ENCODE assay signal across 24 mouse cellular contexts in genomic region chr16:49752906-49753305, GRCm38 (mm10). TPM values are rescaled to one million over a fixed set of nuclear protein-coding genes. Genes with fewer than 3 reads are reported as not detected.
DNase-seq lines count a peak whose midpoint lies in the region; ATAC-seq and TF ChIP-seq lines count a peak whose summit lies in the region.
"Had no signal": no experiment of that assay in that cellular context is flagged by ENCODE, and none has a peak within 500 bp of the region (broad histone marks: within the 10 kb centered on the region; RNA-seq: fewer than 3 reads in every experiment).

No protein-coding gene starts in this region.

- H3K9me3 ChIP-seq in forebrain, embryonic 10.5 days = no peaks in the 10 kb centered on the region
- no peaks in the 10 kb centered on the region for H3K9me3 ChIP-seq in forebrain, embryonic 13.5 days (replicated peaks)
- no peaks in the 10 kb centered on the region for H3K9me3 ChIP-seq in forebrain, embryonic 12.5 days
- H3K9me3 ChIP-seq in hindbrain, embryonic 12.5 days (replicated peaks) = no peaks in the 10 kb centered on the region
- H3K9me3 ChIP-seq in midbrain, embryonic 12.5 days = no peaks in the 10 kb centered on the region
- H3K9me3 ChIP-seq: heart, embryonic 13.5 days; intestine, embryonic 15.5 days; limb, embryonic 10.5 days; neural tube, embryonic 15.5 days had no signal

- TF ChIP-seq CTCF in thymus, adult 2 months (IDR thresholded peaks at IDR 0.05; ENCODE audit: borderline replicate concordance, control insufficient read depth, extremely low read depth, insufficient read depth, low read length, poor library complexity) = no peak
- no peak for TF ChIP-seq CTCF in cerebellum, adult 2 months (IDR thresholded peaks at IDR 0.05; ENCODE audit: borderline replicate concordance, insufficient read depth, low read depth, low read length)

- no peak for DNase-seq in forebrain, embryonic 10.5 days (ENCODE audit: extremely low spot score, low spot score)
- DNase-seq in thymus, adult 2 months = no peak
- no peak for DNase-seq in testis, postnatal 14 days (ENCODE audit: low spot score)
- DNase-seq in cerebellum, adult 2 months = no peak
- DNase-seq: adrenal gland, postnatal 14 days; cerebellum, adult 11-12 months; cerebellum, postnatal 36 days; gastrocnemius, adult 2 months; heart, adult 11 months; kidney, postnatal 36 days; lung, adult 18-20 months; lung, postnatal 14 days; right cerebral cortex, postnatal 14 days had no signal

- no peak overlapping the region for H3K4me3 ChIP-seq in forebrain, embryonic 10.5 days
- no peak overlapping the region for H3K4me3 ChIP-seq in forebrain, embryonic 13.5 days
- no peak overlapping the region for H3K4me3 ChIP-seq in forebrain, embryonic 12.5 days (replicated peaks)
- H3K4me3 ChIP-seq in hindbrain, embryonic 12.5 days = no peak overlapping the region
- H3K4me3 ChIP-seq in midbrain, embryonic 12.5 days = no peak overlapping the region
- no peak overlapping the region for H3K4me3 ChIP-seq in thymus, adult 2 months (ENCODE audit: control insufficient read depth, insufficient read depth, low read length)
- H3K4me3 ChIP-seq in cerebellum, adult 2 months (replicated peaks; ENCODE audit: insufficient read depth, low read depth, low read length) = no peak overlapping the region
- H3K4me3 ChIP-seq: gastrocnemius, adult 2 months; heart, embryonic 13.5 days; intestine, embryonic 15.5 days; limb, embryonic 10.5 days; neural tube, embryonic 15.5 days had no signal

- H3K4me2 ChIP-seq in forebrain, embryonic 13.5 days = no peak overlapping the region
- no peak overlapping the region for H3K4me2 ChIP-seq in forebrain, embryonic 12.5 days
- no peak overlapping the region for H3K4me2 ChIP-seq in hindbrain, embryonic 12.5 days (replicated peaks)
- no peak overlapping the region for H3K4me2 ChIP-seq in midbrain, embryonic 12.5 days (replicated peaks)
- H3K4me2 ChIP-seq: heart, embryonic 13.5 days; intestine, embryonic 15.5 days; liver, embryonic 11.5 days; neural tube, embryonic 15.5 days had no signal

- 77% methylated on average over 1 of the region's 1 CpGs for WGBS in forebrain, embryonic 10.5 days
- WGBS in forebrain, embryonic 13.5 days = 27% methylated on average over 1 of the region's 1 CpGs
- 21% methylated on average over 1 of the region's 1 CpGs for WGBS in forebrain, embryonic 12.5 days
- WGBS in hindbrain, embryonic 12.5 days = 62% methylated on average over 1 of the region's 1 CpGs
- 49% methylated on average over 1 of the region's 1 CpGs for WGBS in midbrain, embryonic 12.5 days
- WGBS in thymus, adult 2 months = 52% methylated on average over 1 of the region's 1 CpGs
- WGBS in cerebellum, adult 2 months = 90% methylated on average over 1 of the region's 1 CpGs

- H3K27me3 ChIP-seq in forebrain, embryonic 10.5 days (ENCODE audit: poor library complexity, severe bottlenecking) = no peaks in the 10 kb centered on the region
- no peaks in the 10 kb centered on the region for H3K27me3 ChIP-seq in forebrain, embryonic 13.5 days
- no peaks in the 10 kb centered on the region for H3K27me3 ChIP-seq in forebrain, embryonic 12.5 days
- no peaks in the 10 kb centered on the region for H3K27me3 ChIP-seq in hindbrain, embryonic 12.5 days
- no peaks in the 10 kb centered on the region for H3K27me3 ChIP-seq in midbrain, embryonic 12.5 days
- no peaks in the 10 kb centered on the region for H3K27me3 ChIP-seq in thymus, adult 2 months (ENCODE audit: control insufficient read depth, insufficient read depth, low read length)
- no peaks in the 10 kb centered on the region for H3K27me3 ChIP-seq in cerebellum, adult 2 months (ENCODE audit: control insufficient read depth, insufficient read depth, low read length)
- H3K27me3 ChIP-seq: heart, embryonic 13.5 days; intestine, embryonic 15.5 days; neural tube, embryonic 15.5 days had no signal

- H3K4me1 ChIP-seq in forebrain, embryonic 10.5 days = peaks cover 14% of the 10 kb centered on the region
- H3K4me1 ChIP-seq in forebrain, embryonic 13.5 days = peaks cover 14% of the 10 kb centered on the region
- H3K4me1 ChIP-seq in forebrain, embryonic 12.5 days = peaks cover 12% of the 10 kb centered on the region
- peaks cover 9% of the 10 kb centered on the region for H3K4me1 ChIP-seq in hindbrain, embryonic 12.5 days
- H3K4me1 ChIP-seq in midbrain, embryonic 12.5 days = peaks cover 15% of the 10 kb centered on the region
- H3K4me1 ChIP-seq in thymus, adult 2 months (replicated peaks; ENCODE audit: control insufficient read depth, insufficient read depth, low read length) = peaks cover 3% of the 10 kb centered on the region
- no peaks in the 10 kb centered on the region for H3K4me1 ChIP-seq in cerebellum, adult 2 months (ENCODE audit: control insufficient read depth, insufficient read depth, low read length)
- H3K4me1 ChIP-seq: intestine, embryonic 15.5 days; limb, embryonic 10.5 days had no signal

- H3K27ac ChIP-seq in forebrain, embryonic 10.5 days = peak overlapping the region; percentile 17; the same call in 1 of the 2 replicates
- no peak overlapping the region; the same call in 1 of the 2 replicates for H3K27ac ChIP-seq in forebrain, embryonic 13.5 days
- peak overlapping the region; percentile 57 for H3K27ac ChIP-seq in forebrain, embryonic 12.5 days
- H3K27ac ChIP-seq in hindbrain, embryonic 12.5 days = peak overlapping the region; percentile 60; the same call in 1 of the 2 replicates
- H3K27ac ChIP-seq in midbrain, embryonic 12.5 days (replicated peaks) = no peak overlapping the region; the same call in 1 of the 2 replicates
- H3K27ac ChIP-seq in thymus, adult 2 months (ENCODE audit: control insufficient read depth, insufficient read depth, low read length) = no peak overlapping the region
- no peak overlapping the region for H3K27ac ChIP-seq in cerebellum, adult 2 months (ENCODE audit: insufficient read depth, low read length)
- H3K27ac ChIP-seq: gastrocnemius, adult 2 months; heart, embryonic 13.5 days; intestine, embryonic 15.5 days; limb, embryonic 10.5 days; neural tube, embryonic 15.5 days had no signal

- ATAC-seq in forebrain, embryonic 13.5 days = no peak; the same call in 1 of the 2 replicates
- ATAC-seq in forebrain, embryonic 12.5 days (ENCODE audit: low FRiP score) = 0 out of 2 replicates have a peak, but pooled peaks have one; percentile 16
- ATAC-seq in hindbrain, embryonic 12.5 days (ENCODE audit: low FRiP score) = no peak
- ATAC-seq in midbrain, embryonic 12.5 days (ENCODE audit: low FRiP score, low read depth) = 0 out of 2 replicates have a peak, but pooled peaks have one; percentile 17
- ATAC-seq: activated CD4-positive, CD25-positive, alpha-beta regulatory T cell, adult 4 months; CD4-positive, CD25-positive, alpha-beta regulatory T cell, adult 4 months; intestine, embryonic 15.5 days had no signal

- H3K36me3 ChIP-seq in forebrain, embryonic 10.5 days (replicated peaks) = no peaks in the 10 kb centered on the region
- H3K36me3 ChIP-seq in forebrain, embryonic 13.5 days (ENCODE audit: poor library complexity, severe bottlenecking) = no peaks in the 10 kb centered on the region
- H3K36me3 ChIP-seq in forebrain, embryonic 12.5 days (replicated peaks) = no peaks in the 10 kb centered on the region
- H3K36me3 ChIP-seq in hindbrain, embryonic 12.5 days = no peaks in the 10 kb centered on the region
- H3K36me3 ChIP-seq in midbrain, embryonic 12.5 days = no peaks in the 10 kb centered on the region
- no peaks in the 10 kb centered on the region for H3K36me3 ChIP-seq in thymus, adult 2 months (ENCODE audit: control insufficient read depth, insufficient read depth, low read length)
- H3K36me3 ChIP-seq: heart, embryonic 13.5 days; intestine, embryonic 15.5 days; limb, embryonic 10.5 days; neural tube, embryonic 15.5 days had no signal

- TF ChIP-seq POLR2A in thymus, adult 2 months (IDR thresholded peaks at IDR 0.05; ENCODE audit: control insufficient read depth, extremely low read depth, insufficient read depth, low read length, poor library complexity) = no peak
- no peak for TF ChIP-seq POLR2A in cerebellum, adult 2 months (IDR thresholded peaks at IDR 0.05; ENCODE audit: borderline replicate concordance, insufficient read depth, low read length)

- no peak overlapping the region for H3K9ac ChIP-seq in forebrain, embryonic 13.5 days
- no peak overlapping the region for H3K9ac ChIP-seq in forebrain, embryonic 12.5 days
- H3K9ac ChIP-seq in hindbrain, embryonic 12.5 days = no peak overlapping the region
- H3K9ac ChIP-seq in midbrain, embryonic 12.5 days (replicated peaks) = no peak overlapping the region
- H3K9ac ChIP-seq: heart, embryonic 13.5 days; intestine, embryonic 15.5 days; neural tube, embryonic 15.5 days had no signal

RNA-seq across cellular contexts. Expression of gene Cd47, which starts 47.4 kb away (rescaled TPM):
- polyA plus RNA-seq in forebrain, embryonic 10.5 days (2016; fragmentation: Nextera tagmentation; extraction: Ambion mirVana) = 31.9 and 32.8 TPM in 2 replicates
- polyA plus RNA-seq in forebrain, embryonic 13.5 days (2015; fragmentation: Nextera tagmentation; extraction: Ambion mirVana) = 72.9 and 80.4 TPM in 2 replicates
- polyA plus RNA-seq in forebrain, embryonic 12.5 days (2016; fragmentation: Nextera tagmentation; extraction: Ambion mirVana) = 61.0 and 61.4 TPM in 2 replicates
- 92.0 and 95.1 TPM in 2 replicates for polyA plus RNA-seq in hindbrain, embryonic 12.5 days (2016; fragmentation: Nextera tagmentation; extraction: Ambion mirVana)
- 65.2 and 71.6 TPM in 2 replicates for polyA plus RNA-seq in midbrain, embryonic 12.5 days (2016; fragmentation: Nextera tagmentation; extraction: Ambion mirVana)
- 112 and 127 TPM in 2 replicates for polyA plus RNA-seq in thymus, adult 2 months (2012; rRNA removed)
- polyA plus RNA-seq in cerebellum, adult 2 months (2012; rRNA removed) = 123 and 133 TPM in 2 replicates

RNA-seq across cellular contexts. Expression of gene Ift57, which starts 53.9 kb away (rescaled TPM):
- 23.7 and 25.0 TPM in 2 replicates for polyA plus RNA-seq in forebrain, embryonic 10.5 days (2016; fragmentation: Nextera tagmentation; extraction: Ambion mirVana)
- polyA plus RNA-seq in forebrain, embryonic 13.5 days (2015; fragmentation: Nextera tagmentation; extraction: Ambion mirVana) = 38.9 and 39.6 TPM in 2 replicates
- polyA plus RNA-seq in forebrain, embryonic 12.5 days (2016; fragmentation: Nextera tagmentation; extraction: Ambion mirVana) = 36.6 and 39.0 TPM in 2 replicates
- 41.5 and 46.5 TPM in 2 replicates for polyA plus RNA-seq in hindbrain, embryonic 12.5 days (2016; fragmentation: Nextera tagmentation; extraction: Ambion mirVana)
- polyA plus RNA-seq in midbrain, embryonic 12.5 days (2016; fragmentation: Nextera tagmentation; extraction: Ambion mirVana) = 40.3 and 41.6 TPM in 2 replicates
- polyA plus RNA-seq in thymus, adult 2 months (2012; rRNA removed) = 3.9 and 4.5 TPM in 2 replicates
- 37.7 and 39.0 TPM in 2 replicates for polyA plus RNA-seq in cerebellum, adult 2 months (2012; rRNA removed)

Comparison
In these comparisons a context has a peak if more than half of its experiments do, and no peak if none do; other contexts are left out.
1. H3K27ac ChIP-seq: peak in forebrain, embryonic 10.5 days (single experiment), forebrain, embryonic 12.5 days (single experiment) and hindbrain, embryonic 12.5 days (single experiment); none in forebrain, embryonic 13.5 days (single experiment), midbrain, embryonic 12.5 days (single experiment), thymus, adult 2 months (single experiment) and cerebellum, adult 2 months (single experiment).
2. ATAC-seq: peak in forebrain, embryonic 12.5 days (single experiment) and midbrain, embryonic 12.5 days (single experiment); none in forebrain, embryonic 13.5 days (single experiment) and hindbrain, embryonic 12.5 days (single experiment).